Mouse (Mus musculus): ENCODE data around the gene Ahnak.
"Not testable (repeated sequence)": the region's sequence is repeated elsewhere in the genome, so short reads cannot be mapped to it uniquely, and the experiment has no call there.

- TF ChIP-seq CTCF (IDR thresholded peaks at IDR 0.05; ENCODE audit: control insufficient read depth, insufficient read depth, insufficient read length); USF1 (IDR thresholded peaks at IDR 0.05; ENCODE audit: low read depth); MAX (IDR thresholded peaks at IDR 0.05); FOSL1 (IDR thresholded peaks at IDR 0.05; ENCODE audit: insufficient read depth, low read length, poor library complexity, severe bottlenecking): not testable (repeated sequence)
These were observed 17.8 kb downstream of the Ahnak start for GRCm38 (mm10) chr19:9006915-9007314.

Measured in C2C12 (cell line).